15 mouse cellular contexts compared by ENCODE assay signal in genomic region chr15:101869431-101869830, GRCm38 (mm10). TPM values are rescaled to one million over a fixed set of nuclear protein-coding genes. Genes with fewer than 3 reads are reported as not detected.
DNase-seq lines count a peak whose midpoint lies in the region; ATAC-seq and TF ChIP-seq lines count a peak whose summit lies in the region.
"Had no signal": no experiment of that assay in that cellular context is flagged by ENCODE, and none has a peak within 500 bp of the region (broad histone marks: within the 10 kb centered on the region; RNA-seq: fewer than 3 reads in every experiment).

TSS of gene Krt77 (minus strand) at chr15:101869705.

- ATAC-seq in forebrain, embryonic 13.5 days, result peak; percentile 51; the same call in 1 of the 2 replicates
- no peak for ATAC-seq in forebrain, embryonic 11.5 days (replicated peaks; ENCODE audit: low FRiP score)
- peak; percentile 47 for ATAC-seq in neural tube, embryonic 15.5 days (ENCODE audit: low FRiP score)
- ATAC-seq: Patski had no signal

- no peaks in the 10 kb centered on the region for H3K36me3 ChIP-seq in forebrain, embryonic 13.5 days (ENCODE audit: poor library complexity, severe bottlenecking)
- H3K36me3 ChIP-seq in forebrain, embryonic 11.5 days (ENCODE audit: control insufficient read depth, insufficient read depth, low read length), result no peaks in the 10 kb centered on the region
- no peaks in the 10 kb centered on the region for H3K36me3 ChIP-seq in neural tube, embryonic 15.5 days
- H3K36me3 ChIP-seq: limb, embryonic 13.5 days had no signal

- no peak within 1 kb of the TSS for H3K27ac ChIP-seq in forebrain, embryonic 13.5 days
- no peak within 1 kb of the TSS for H3K27ac ChIP-seq in forebrain, embryonic 11.5 days (ENCODE audit: low read depth, low read length)
- peak within 1 kb of the TSS; percentile 83 for H3K27ac ChIP-seq in layer of hippocampus, adult 2 months
- no peak within 1 kb of the TSS for H3K27ac ChIP-seq in neural tube, embryonic 15.5 days (replicated peaks)
- H3K27ac ChIP-seq: limb, embryonic 13.5 days had no signal

- no peak for DNase-seq in forebrain, embryonic 11.5 days (ENCODE audit: low spot score)
- DNase-seq in brain, embryonic 14.5 days (ENCODE audit: low read depth), result peak; percentile 82
- DNase-seq in layer of hippocampus, adult 2 months (ENCODE audit: low spot score in 2 of 2), result peak; percentile 49 to 84
- DNase-seq in liver, result no peak
- no peak for DNase-seq in ovary, adult 18-20 months (ENCODE audit: low spot score)
- DNase-seq in spleen, postnatal 36 days (ENCODE audit: low spot score in 2 of 2), result no peak
- DNase-seq: B cell, adult 2 months; kidney, adult 18-20 months; thymus, adult 2 months had no signal

- WGBS in forebrain, embryonic 13.5 days, result 28% methylated on average over 6 of the region's 6 CpGs
- 32% methylated on average over 6 of the region's 6 CpGs for WGBS in forebrain, embryonic 11.5 days
- WGBS in neural tube, embryonic 15.5 days, result 35% methylated on average over 6 of the region's 6 CpGs

- no peak for TF ChIP-seq POLR2A in brain, embryonic 14.5 days (IDR thresholded peaks at IDR 0.05; ENCODE audit: borderline replicate concordance, extremely low read depth, insufficient read depth, insufficient read length, poor library complexity, severe bottlenecking)

- H3K9me3 ChIP-seq in forebrain, embryonic 13.5 days (replicated peaks), result no peaks in the 10 kb centered on the region
- no peaks in the 10 kb centered on the region for H3K9me3 ChIP-seq in forebrain, embryonic 11.5 days (ENCODE audit: control insufficient read depth, low read length)
- H3K9me3 ChIP-seq in neural tube, embryonic 15.5 days (replicated peaks), result no peaks in the 10 kb centered on the region
- H3K9me3 ChIP-seq: limb, embryonic 13.5 days had no signal

- no peak for TF ChIP-seq CTCF in brain, embryonic 14.5 days (IDR thresholded peaks at IDR 0.05; ENCODE audit: borderline replicate concordance, extremely low read depth, insufficient read depth, insufficient read length)
- TF ChIP-seq CTCF in layer of hippocampus, adult 2 months (conservative IDR thresholded peaks at IDR 0.05), result no peak

- no peak within 1 kb of the TSS for H3K4me2 ChIP-seq in forebrain, embryonic 13.5 days
- no peak within 1 kb of the TSS for H3K4me2 ChIP-seq in forebrain, embryonic 11.5 days (ENCODE audit: low read depth, low read length, severe bottlenecking)
- no peak within 1 kb of the TSS for H3K4me2 ChIP-seq in neural tube, embryonic 15.5 days
- H3K4me2 ChIP-seq: limb, embryonic 13.5 days had no signal

- H3K4me1 ChIP-seq in forebrain, embryonic 13.5 days, result peaks cover 3% of the 10 kb centered on the region; the same call in 1 of the 2 replicates
- no peaks in the 10 kb centered on the region for H3K4me1 ChIP-seq in forebrain, embryonic 11.5 days (replicated peaks; ENCODE audit: control insufficient read depth, insufficient read depth, low read length)
- peaks cover 9% of the 10 kb centered on the region; the same call in 1 of the 2 replicates for H3K4me1 ChIP-seq in neural tube, embryonic 15.5 days
- H3K4me1 ChIP-seq: limb, embryonic 13.5 days had no signal

- no peak within 1 kb of the TSS for H3K4me3 ChIP-seq in forebrain, embryonic 13.5 days
- H3K4me3 ChIP-seq in forebrain, embryonic 11.5 days (ENCODE audit: low read depth, low read length), result no peak within 1 kb of the TSS
- H3K4me3 ChIP-seq in layer of hippocampus, adult 2 months, result peak within 1 kb of the TSS; percentile 38
- H3K4me3 ChIP-seq in neural tube, embryonic 15.5 days (replicated peaks), result no peak within 1 kb of the TSS
- H3K4me3 ChIP-seq: limb, embryonic 13.5 days had no signal

- H3K27me3 ChIP-seq in forebrain, embryonic 13.5 days, result no peaks in the 10 kb centered on the region
- H3K27me3 ChIP-seq in forebrain, embryonic 11.5 days (ENCODE audit: control insufficient read depth, insufficient read depth, low read length), result no peaks in the 10 kb centered on the region
- H3K27me3 ChIP-seq in neural tube, embryonic 15.5 days (replicated peaks), result no peaks in the 10 kb centered on the region

- H3K9ac ChIP-seq in forebrain, embryonic 13.5 days, result no peak within 1 kb of the TSS
- H3K9ac ChIP-seq in forebrain, embryonic 11.5 days (ENCODE audit: low read length), result no peak within 1 kb of the TSS
- no peak within 1 kb of the TSS for H3K9ac ChIP-seq in neural tube, embryonic 15.5 days (replicated peaks)
- H3K9ac ChIP-seq: limb, embryonic 13.5 days had no signal

RNA-seq across cellular contexts. Expression of gene Krt77, which starts in this region (rescaled TPM):
- 0.19 and 0.65 TPM in 2 replicates for polyA plus RNA-seq in forebrain, embryonic 13.5 days (2015; fragmentation: Nextera tagmentation; extraction: Ambion mirVana)
- not detected in 2 replicates for polyA plus RNA-seq in forebrain, embryonic 11.5 days (2014; fragmentation: Nextera tagmentation; extraction: Ambion mirVana)
- polyA plus RNA-seq in brain, embryonic 14.5 days (2012; rRNA removed), result 0.53 and 2.3 TPM in 2 replicates
- total RNA-seq in layer of hippocampus, adult 2 months (2021), result 10 to 100 TPM; 13.3 to 16.2 TPM
- polyA plus RNA-seq in neural tube, embryonic 15.5 days (2015; fragmentation: Nextera tagmentation; extraction: Ambion mirVana), result 0.29 and 0.54 TPM in 2 replicates
- total RNA-seq: megakaryocyte-erythroid progenitor cell, adult 5-6 weeks had no signal
- polyA plus RNA-seq: gonadal fat pad, adult 2 months; Patski had no signal

Comparison
In these comparisons a context has a peak if more than half of its experiments do, and no peak if none do; other contexts are left out.
1. Peak in ATAC-seq in forebrain, embryonic 13.5 days; RNA of the gene not detected or under 1 TPM.
2. Peak in ATAC-seq in neural tube, embryonic 15.5 days; RNA of the gene not detected or under 1 TPM.
3. DNase-seq: peak in brain, embryonic 14.5 days (single experiment) and layer of hippocampus, adult 2 months (2 of 2); none in forebrain, embryonic 11.5 days (single experiment), liver (single experiment), ovary, adult 18-20 months (single experiment) and spleen, postnatal 36 days (0 of 2).